Mouse (Mus musculus) ES-E14 (cell line): ENCODE data around the gene Henmt1. TPM values are rescaled to one million over a fixed set of nuclear protein-coding genes. Genes with fewer than 3 reads are reported as not detected.
A peak's percentile ranks its signal among the peaks of the same experiment; 100 is the strongest.

Experiments
- DNase-seq: peaks from one replicate; pipeline ENCODE4 v3.0.0-alpha.2; 2013; ENCODE audit warnings: low read depth, low spot score
- H3K27ac ChIP-seq: 2 replicates; pipeline ENCODE4 v1.5.1; 2012; ENCODE audit warnings: low read depth, mild to moderate bottlenecking, low read length, moderate library complexity, mixed read lengths; ENCODE audit not compliant: poor library complexity, insufficient read depth, severe bottlenecking
- H3K36me3 ChIP-seq: 2 replicates; pipeline ENCODE4 v1.6.1; 2012; ENCODE audit warnings: mild to moderate bottlenecking, low read length, moderate library complexity, mixed read lengths; ENCODE audit not compliant: control insufficient read depth, poor library complexity, insufficient read depth, severe bottlenecking
- H3K4me1 ChIP-seq, 2 experiments: fragments of 150-350 bp in 1 of 2; sonication (generic) in 1 of 2; 2 replicates each; pipeline ENCODE4 v1.6.1; 2012; ENCODE audit warnings: low read length in 2 of 2, mild to moderate bottlenecking in 1 of 2, mixed read lengths in 1 of 2; ENCODE audit not compliant: control insufficient read depth in 2 of 2, insufficient read depth in 2 of 2, poor library complexity in 1 of 2
- H3K4me3 ChIP-seq, 2 experiments: fragments of 150-350 bp in 1 of 2; sonication (generic) in 1 of 2; 2 replicates each; pipeline ENCODE4 v1.5.1; 2012; ENCODE audit warnings: low read length in 2 of 2, low read depth in 1 of 2, mild to moderate bottlenecking in 1 of 2, mixed read lengths in 1 of 2; ENCODE audit not compliant: insufficient read depth in 1 of 2, poor library complexity in 1 of 2, severe bottlenecking in 1 of 2
- H3K9ac ChIP-seq: 2 replicates; pipeline ENCODE4 v1.6.1; 2012; ENCODE audit warnings: low read depth, mild to moderate bottlenecking, low read length, mixed read lengths; ENCODE audit not compliant: poor library complexity, insufficient read depth, severe bottlenecking
- H3K9me3 ChIP-seq: fragments of 150-350 bp; sonication (generic); 2 replicates; pipeline ENCODE4 v1.6.1; 2012; ENCODE audit warnings: low read depth, mild to moderate bottlenecking, low read length; ENCODE audit not compliant: control insufficient read depth, insufficient read depth
- CHD2 ChIP-seq: IDR thresholded peaks from 2 replicates; pipeline ENCODE4 v1.6.1; 2014; ENCODE audit warnings: mild to moderate bottlenecking, low read depth, low read length, inconsistent platforms
- HCFC1 ChIP-seq: IDR thresholded peaks from 2 replicates; pipeline ENCODE4 v1.6.1; 2012; ENCODE audit warnings: low read length, inconsistent platforms, borderline replicate concordance; ENCODE audit not compliant: insufficient read depth
- MAFK ChIP-seq: IDR thresholded peaks from 2 replicates; pipeline ENCODE4 v1.6.1; 2014; ENCODE audit warnings: mild to moderate bottlenecking, low read depth, low read length, inconsistent platforms; ENCODE audit not compliant: insufficient read depth
- ZC3H11A ChIP-seq: IDR thresholded peaks from 2 replicates; pipeline ENCODE4 v1.6.1; 2012; ENCODE audit warnings: low read depth, mild to moderate bottlenecking, inconsistent platforms, low read length, borderline replicate concordance
- ZNF384 ChIP-seq: IDR thresholded peaks from 2 replicates; pipeline ENCODE4 v1.6.1; 2012; ENCODE audit warnings: low read depth, low read length, inconsistent platforms
- in situ Hi-C, 2 experiments: fragments of 600-800 bp; cut with MboI; formaldehyde crosslinking; loops; one replicate each; pipeline ENCODE4 v1.15.1; 2025; ENCODE audit warnings: low sequenced_read_pairs in 2 of 2, inconsistent platforms in 1 of 2; ENCODE audit not compliant: unreplicated experiment in 2 of 2
- total RNA-seq: library from RNA; depleted of rRNA; stranded (reverse); fragments of 300-350 nt; gene quantifications from 2 replicates; pipeline ENCODE4 v1.2.3, GENCODE M21; 2012

Henmt1 gene
- total RNA-seq, 1 experiment, result 1.7 TPM

- no peak for DNase-seq
- H3K27ac ChIP-seq, result no peak overlapping the region
- TF ChIP-seq MAFK (no peak), HCFC1 (no peak), ZNF384 (no peak), CHD2 (no peak), ZC3H11A (no peak)
- H3K9me3 ChIP-seq, result no peaks in the 10 kb centered on the region
- in situ Hi-C loops, result no loop called here
- no peak overlapping the region for H3K9ac ChIP-seq
- no peaks in the 10 kb centered on the region; a peak in 1 of 4 replicates for H3K4me1 ChIP-seq
- no peak overlapping the region for H3K4me3 ChIP-seq
- no peaks in the 10 kb centered on the region for H3K36me3 ChIP-seq
These were observed 34.4 kb downstream of the Henmt1 start for GRCm38 (mm10) chr3:108973980-108974660.

- no peak for DNase-seq
These were observed 35.3 kb downstream of the Henmt1 start for GRCm38 (mm10) chr3:108974920-108975485.

GRCm38 (mm10) chr3:108977340-108978030 lies 37.8 kb downstream of the Henmt1 start:
- Histone ChIP-seq H3K9ac (no peak overlapping the region), H3K27ac (no peak overlapping the region), H3K4me3 (no peak overlapping the region), H3K9me3 (no peaks in the 10 kb centered on the region), H3K36me3 (no peaks in the 10 kb centered on the region; the same call in 1 of the 2 replicates), H3K4me1 (no peaks in the 10 kb centered on the region; a peak in 1 of 4 replicates)
- no peak for TF ChIP-seq ZNF384
- peak; percentile 94 for TF ChIP-seq MAFK
- in situ Hi-C loops, result no loop called here
- peak; percentile 50 for DNase-seq

More at GRCm38 (mm10) chr3:108974920-108975485, 35.3 kb downstream of the Henmt1 start:
- in situ Hi-C loops, result no loop called here
- H3K4me1 ChIP-seq, result no peaks in the 10 kb centered on the region; a peak in 1 of 4 replicates
- no peak overlapping the region for H3K27ac ChIP-seq
- H3K4me3 ChIP-seq, result no peak overlapping the region
- no peaks in the 10 kb centered on the region for H3K9me3 ChIP-seq
- H3K9ac ChIP-seq, result no peak overlapping the region
- no peaks in the 10 kb centered on the region; the same call in 1 of the 2 replicates for H3K36me3 ChIP-seq
- TF ChIP-seq ZNF384 (no peak), MAFK (no peak)

GRCm38 (mm10) chr3:108981946-108982345 lies 42.3 kb downstream of the Henmt1 start:
- in situ Hi-C loops, result no loop called here
- H3K27ac ChIP-seq, result no peak overlapping the region
- H3K4me1 ChIP-seq, result no peaks in the 10 kb centered on the region; a peak in 1 of 4 replicates
- H3K4me3 ChIP-seq, result no peak overlapping the region
- DNase-seq, result no peak
- H3K9ac ChIP-seq, result no peak overlapping the region
- no peaks in the 10 kb centered on the region; the same call in 1 of the 2 replicates for H3K36me3 ChIP-seq
- TF ChIP-seq ZNF384 (no peak), CHD2 (no peak), HCFC1 (no peak), ZC3H11A (no peak), MAFK (no peak)
- H3K9me3 ChIP-seq, result no peaks in the 10 kb centered on the region
